Mouse (Mus musculus): ENCODE results near the gene Aox3. TPM values are rescaled to one million over a fixed set of nuclear protein-coding genes. Genes with fewer than 3 reads are reported as not detected.

Aox3 gene
- polyA plus RNA-seq, 1 experiment from 2014 or later, result 1.1 TPM

DNA sequence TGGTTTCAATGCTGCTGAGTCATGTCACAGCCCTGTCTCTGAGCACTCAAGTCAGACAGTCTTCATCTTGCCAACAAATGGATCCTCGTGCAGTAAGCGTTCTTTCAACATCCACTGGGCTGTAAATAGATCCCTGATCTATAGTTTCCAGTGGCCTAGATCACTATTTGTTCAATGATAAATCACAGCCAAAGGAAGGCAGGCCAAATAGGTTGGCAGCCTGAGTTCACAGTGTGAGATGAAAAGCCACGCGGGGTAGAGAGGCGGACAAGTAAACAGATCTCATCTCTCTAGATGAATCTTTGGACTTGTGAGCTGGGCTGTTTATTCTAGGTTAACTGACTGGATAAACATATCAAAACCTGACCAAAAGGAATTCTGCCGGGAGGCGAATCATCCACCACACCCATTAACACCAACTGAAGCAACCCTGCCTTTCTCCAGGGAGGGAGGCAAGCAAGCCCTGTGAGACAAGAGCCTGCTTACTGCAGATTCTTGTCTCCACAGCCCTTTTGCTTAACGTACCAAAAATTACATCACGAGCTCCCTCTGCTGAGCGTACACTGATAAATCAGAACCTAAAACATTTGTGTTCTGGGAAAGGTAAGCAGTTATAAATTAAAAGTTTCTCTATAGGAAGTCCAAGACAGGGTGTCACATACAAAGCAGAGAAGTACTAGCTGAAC lies 31.6 kb downstream of the Aox3 start:
- DNase-seq (ENCODE audit: low spot score), result no peak
- 75% methylated on average over 10 of the region's 10 CpGs for WGBS
- no peak overlapping the region for H3K27ac ChIP-seq (replicated peaks; ENCODE audit: low read depth, low read length)
- H3K27me3 ChIP-seq (ENCODE audit: control insufficient read depth, insufficient read depth, low read length), result no peaks in the 10 kb centered on the region
- H3K4me2 ChIP-seq (ENCODE audit: low read depth, severe bottlenecking), result no peak overlapping the region
- no peak overlapping the region for H3K4me3 ChIP-seq (ENCODE audit: low read depth, low read length)
- no peak for ATAC-seq (ENCODE audit: insufficient number of reproducible peaks, low FRiP score, low TSS enrichment, low read depth)
- no peaks in the 10 kb centered on the region for H3K36me3 ChIP-seq (ENCODE audit: control insufficient read depth, insufficient read depth, low read length)
- no peaks in the 10 kb centered on the region for H3K9me3 ChIP-seq (ENCODE audit: control insufficient read depth, low read length)
- H3K9ac ChIP-seq (ENCODE audit: low read length), result no peak overlapping the region
- no peaks in the 10 kb centered on the region for H3K4me1 ChIP-seq (ENCODE audit: control insufficient read depth, insufficient read depth, low read length)

DNA sequence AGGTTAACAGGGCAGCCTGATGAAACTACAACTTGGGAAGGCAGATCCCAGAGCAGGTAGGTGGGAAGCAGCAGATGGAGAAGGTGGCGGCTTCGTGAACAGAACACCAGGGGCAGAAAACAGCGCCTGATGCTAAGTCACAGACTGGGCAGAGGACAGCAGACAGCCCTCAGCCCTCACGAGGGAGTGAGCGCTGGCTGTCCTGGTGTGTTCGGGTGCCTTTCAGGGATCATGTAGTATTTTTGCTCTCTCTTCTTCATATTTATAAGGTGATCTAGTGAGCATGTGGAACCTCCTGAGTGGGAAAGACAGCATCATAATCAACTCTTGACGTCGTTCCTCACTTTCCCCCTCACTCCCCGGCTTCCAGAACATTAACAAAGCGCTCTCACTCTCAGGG lies 33.1 kb downstream of the Aox3 start:
- Histone ChIP-seq H3K9me3 (ENCODE audit: control insufficient read depth, low read length) (no peaks in the 10 kb centered on the region), H3K4me2 (ENCODE audit: low read depth, severe bottlenecking) (no peak overlapping the region), H3K27me3 (ENCODE audit: control insufficient read depth, insufficient read depth, low read length) (no peaks in the 10 kb centered on the region), H3K9ac (ENCODE audit: low read length) (no peak overlapping the region), H3K4me1 (ENCODE audit: control insufficient read depth, insufficient read depth, low read length) (no peaks in the 10 kb centered on the region), H3K4me3 (ENCODE audit: low read depth, low read length) (no peak overlapping the region), H3K27ac (replicated peaks; ENCODE audit: low read depth, low read length) (no peak overlapping the region), H3K36me3 (ENCODE audit: control insufficient read depth, insufficient read depth, low read length) (no peaks in the 10 kb centered on the region)
- DNase-seq (ENCODE audit: low spot score), result no peak
- WGBS, result 86% methylated on average over 10 of the region's 10 CpGs
- no peak for ATAC-seq (ENCODE audit: insufficient number of reproducible peaks, low FRiP score, low TSS enrichment, low read depth)

DNA sequence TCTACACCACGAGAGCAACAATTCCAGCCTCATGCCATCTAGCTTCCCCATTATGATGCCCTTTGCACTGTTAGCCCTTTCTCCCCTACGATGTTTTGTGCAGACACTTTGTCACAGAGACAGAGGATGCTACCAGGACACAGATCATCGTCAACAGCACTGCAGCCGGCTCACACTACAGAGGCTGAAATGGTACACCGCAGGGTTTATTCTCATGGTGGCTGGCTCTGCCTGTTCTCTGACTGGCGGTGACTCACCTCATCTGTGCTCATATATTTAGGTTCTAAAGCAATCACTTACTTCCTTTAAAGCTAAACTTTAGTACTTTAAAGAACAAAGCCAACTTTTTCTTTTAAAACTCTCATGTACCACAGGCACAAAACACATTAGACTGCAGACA lies 34.8 kb downstream of the Aox3 start:
- Histone ChIP-seq H3K9ac (ENCODE audit: low read length) (no peak overlapping the region), H3K27ac (replicated peaks; ENCODE audit: low read depth, low read length) (no peak overlapping the region), H3K9me3 (ENCODE audit: control insufficient read depth, low read length) (no peaks in the 10 kb centered on the region), H3K36me3 (ENCODE audit: control insufficient read depth, insufficient read depth, low read length) (no peaks in the 10 kb centered on the region), H3K4me2 (ENCODE audit: low read depth, severe bottlenecking) (no peak overlapping the region), H3K27me3 (ENCODE audit: control insufficient read depth, insufficient read depth, low read length) (no peaks in the 10 kb centered on the region), H3K4me1 (ENCODE audit: control insufficient read depth, insufficient read depth, low read length) (no peaks in the 10 kb centered on the region), H3K4me3 (ENCODE audit: low read depth, low read length) (no peak overlapping the region)
- DNase-seq (ENCODE audit: low spot score) (no peak), ATAC-seq (ENCODE audit: insufficient number of reproducible peaks, low FRiP score, low TSS enrichment, low read depth) (no peak)
- WGBS, result 67% methylated on average over 6 of the region's 6 CpGs

DNA sequence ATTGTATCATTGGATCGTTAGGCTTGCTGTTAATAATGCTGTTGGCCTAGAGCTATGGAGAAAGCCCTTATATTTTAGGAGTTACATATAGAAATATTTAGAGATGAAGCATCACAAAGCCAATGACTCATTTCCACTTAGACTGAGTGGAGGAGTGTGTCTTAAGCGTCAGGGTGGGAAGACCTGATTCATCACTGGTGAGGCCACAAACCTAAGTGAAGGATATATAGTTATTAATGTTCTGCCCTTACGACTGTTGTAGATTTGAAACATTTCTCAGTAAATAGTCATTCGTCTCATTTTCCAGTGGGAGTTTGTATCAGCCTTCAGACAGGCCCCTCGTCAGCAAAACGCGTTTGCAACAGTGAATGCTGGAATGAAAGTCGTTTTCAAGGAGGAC lies 39.3 kb downstream of the Aox3 start:
- H3K4me2 ChIP-seq (ENCODE audit: low read depth, severe bottlenecking), result no peak overlapping the region
- DNase-seq (ENCODE audit: low spot score), result no peak
- ATAC-seq (ENCODE audit: insufficient number of reproducible peaks, low FRiP score, low TSS enrichment, low read depth), result no peak
- H3K27me3 ChIP-seq (ENCODE audit: control insufficient read depth, insufficient read depth, low read length), result no peaks in the 10 kb centered on the region
- H3K9ac ChIP-seq (ENCODE audit: low read length), result no peak overlapping the region
- no peak overlapping the region for H3K4me3 ChIP-seq (ENCODE audit: low read depth, low read length)
- H3K36me3 ChIP-seq (ENCODE audit: control insufficient read depth, insufficient read depth, low read length), result no peaks in the 10 kb centered on the region
- H3K27ac ChIP-seq (replicated peaks; ENCODE audit: low read depth, low read length), result no peak overlapping the region
- H3K9me3 ChIP-seq (ENCODE audit: control insufficient read depth, low read length), result no peaks in the 10 kb centered on the region
- 81% methylated on average over 8 of the region's 8 CpGs for WGBS
- H3K4me1 ChIP-seq (ENCODE audit: control insufficient read depth, insufficient read depth, low read length), result no peaks in the 10 kb centered on the region

DNA sequence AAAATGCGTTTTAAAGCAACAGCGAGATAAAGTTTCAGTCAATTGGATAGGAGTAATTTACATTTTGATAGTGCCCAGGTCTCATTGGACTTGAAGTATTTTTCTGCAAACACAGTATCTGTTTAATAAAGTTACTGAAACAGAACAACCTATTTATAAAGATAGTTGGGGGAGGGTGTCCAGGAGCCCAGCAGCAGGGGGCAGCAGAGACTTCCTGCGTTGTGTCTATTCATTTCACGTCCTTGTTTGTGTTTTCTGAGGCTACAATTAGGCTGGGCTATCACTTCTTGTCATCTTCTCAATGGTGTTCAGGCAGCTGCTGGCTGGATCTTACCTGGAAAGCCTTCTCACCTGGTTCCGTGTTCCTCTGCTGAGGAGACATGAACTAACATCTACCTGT lies 43.8 kb downstream of the Aox3 start:
- Histone ChIP-seq H3K4me1 (ENCODE audit: control insufficient read depth, insufficient read depth, low read length) (no peaks in the 10 kb centered on the region), H3K4me2 (ENCODE audit: low read depth, severe bottlenecking) (no peak overlapping the region), H3K9me3 (ENCODE audit: control insufficient read depth, low read length) (no peaks in the 10 kb centered on the region), H3K27me3 (ENCODE audit: control insufficient read depth, insufficient read depth, low read length) (no peaks in the 10 kb centered on the region), H3K27ac (replicated peaks; ENCODE audit: low read depth, low read length) (no peak overlapping the region), H3K36me3 (ENCODE audit: control insufficient read depth, insufficient read depth, low read length) (no peaks in the 10 kb centered on the region), H3K4me3 (ENCODE audit: low read depth, low read length) (no peak overlapping the region), H3K9ac (ENCODE audit: low read length) (no peak overlapping the region)
- peak; percentile 64 for DNase-seq (ENCODE audit: low spot score)
- 58% methylated on average over 5 of the region's 5 CpGs for WGBS
- ATAC-seq (ENCODE audit: insufficient number of reproducible peaks, low FRiP score, low TSS enrichment, low read depth), result no peak

DNA sequence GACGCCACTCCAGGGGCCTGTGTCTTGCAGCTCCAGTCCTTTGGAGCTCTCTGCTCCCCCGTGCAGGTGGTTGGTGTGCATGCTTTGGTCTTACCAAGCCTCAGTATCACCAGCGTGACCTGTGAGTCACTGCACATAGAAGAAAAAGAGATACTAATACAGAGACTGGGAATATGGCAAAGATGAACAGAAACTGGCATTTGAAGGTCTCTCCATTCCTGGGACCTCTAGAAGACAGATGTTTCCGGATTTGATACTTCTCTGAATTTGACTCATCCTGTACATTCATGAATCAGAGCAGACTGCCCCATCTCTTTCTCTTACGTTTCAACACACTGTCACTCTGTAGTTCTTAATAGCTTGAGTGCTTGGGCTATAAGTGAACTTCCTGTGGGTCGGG lies 57.0 kb downstream of the Aox3 start:
- ATAC-seq (ENCODE audit: insufficient number of reproducible peaks, low FRiP score, low TSS enrichment, low read depth) (no peak), DNase-seq (ENCODE audit: low spot score) (no peak)
- no peaks in the 10 kb centered on the region for H3K4me1 ChIP-seq (ENCODE audit: control insufficient read depth, insufficient read depth, low read length)
- no peak overlapping the region for H3K4me3 ChIP-seq (ENCODE audit: low read depth, low read length)
- no peak overlapping the region for H3K9ac ChIP-seq (ENCODE audit: low read length)
- no peak overlapping the region for H3K4me2 ChIP-seq (ENCODE audit: low read depth, severe bottlenecking)
- H3K27ac ChIP-seq (replicated peaks; ENCODE audit: low read depth, low read length), result no peak overlapping the region
- H3K9me3 ChIP-seq (ENCODE audit: control insufficient read depth, low read length), result no peaks in the 10 kb centered on the region
- no peaks in the 10 kb centered on the region for H3K27me3 ChIP-seq (ENCODE audit: control insufficient read depth, insufficient read depth, low read length)
- WGBS, result 76% methylated on average over 6 of the region's 6 CpGs
- H3K36me3 ChIP-seq (ENCODE audit: control insufficient read depth, insufficient read depth, low read length), result no peaks in the 10 kb centered on the region

DNA sequence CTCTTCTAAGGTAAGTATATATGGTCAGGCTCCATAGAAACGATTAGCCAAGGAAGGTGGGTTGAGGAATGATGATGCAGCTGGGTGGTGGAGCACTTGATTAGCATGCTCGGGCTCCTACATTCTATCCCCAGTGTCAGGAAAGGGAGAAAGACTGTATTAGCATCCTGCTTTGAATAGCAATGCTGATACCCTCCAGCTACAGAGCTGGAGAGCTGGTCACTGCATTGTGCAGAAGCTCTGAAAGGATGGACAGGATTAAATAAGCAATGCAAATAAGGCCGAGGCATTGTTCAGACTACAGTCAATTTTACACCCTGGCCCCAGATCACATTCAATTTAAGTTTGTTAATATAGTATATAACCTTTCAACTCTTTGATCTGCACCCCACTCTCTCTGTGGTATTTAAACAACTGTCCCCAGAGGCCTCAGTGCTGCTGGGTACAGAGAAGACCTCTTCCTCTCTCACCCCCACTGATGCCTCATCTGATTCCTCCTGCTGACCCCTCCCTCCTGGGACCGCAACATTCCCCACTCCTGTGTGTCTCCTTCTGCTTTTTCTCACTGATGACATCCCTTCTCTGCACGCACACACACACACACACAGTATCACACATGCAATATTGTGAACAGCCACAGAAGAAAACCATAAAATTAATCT lies 75.7 kb downstream of the Aox3 start:
- Histone ChIP-seq H3K27ac (replicated peaks; ENCODE audit: low read depth, low read length) (no peak overlapping the region), H3K4me3 (ENCODE audit: low read depth, low read length) (no peak overlapping the region)

DNA sequence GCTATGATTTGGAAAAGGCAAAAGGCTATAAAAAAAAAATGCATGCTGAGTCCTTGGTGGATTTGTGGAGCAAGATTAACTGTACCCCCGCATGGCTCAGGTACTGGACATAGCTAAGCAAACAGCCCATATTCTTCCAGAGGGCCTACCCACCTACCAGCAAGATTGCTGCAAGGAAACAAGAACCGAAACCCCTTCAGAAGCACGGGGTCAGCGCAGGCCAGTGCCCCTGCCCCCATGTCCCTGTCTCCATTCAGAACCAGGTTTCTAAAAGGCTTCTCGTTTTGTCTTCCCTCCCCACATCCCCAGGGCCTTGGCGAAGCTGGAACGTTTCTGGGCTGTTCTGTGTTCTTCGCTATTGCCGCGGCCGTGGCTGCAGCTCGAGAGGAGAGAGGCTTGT lies 81.4 kb downstream of the Aox3 start:
- H3K27me3 ChIP-seq (ENCODE audit: control insufficient read depth, insufficient read depth, low read length), result no peaks in the 10 kb centered on the region
- no peak for ATAC-seq (ENCODE audit: insufficient number of reproducible peaks, low FRiP score, low TSS enrichment, low read depth)

More for the DNA sequence above, 75.7 kb downstream of the Aox3 start:
- DNase-seq (ENCODE audit: low spot score) (no peak), ATAC-seq (ENCODE audit: insufficient number of reproducible peaks, low FRiP score, low TSS enrichment, low read depth) (no peak)
- no peak overlapping the region for H3K9ac ChIP-seq (ENCODE audit: low read length)
- 71% methylated on average over 5 of the region's 5 CpGs for WGBS
- H3K36me3 ChIP-seq (ENCODE audit: control insufficient read depth, insufficient read depth, low read length), result no peaks in the 10 kb centered on the region
- H3K4me2 ChIP-seq (ENCODE audit: low read depth, severe bottlenecking), result no peak overlapping the region
- H3K27me3 ChIP-seq (ENCODE audit: control insufficient read depth, insufficient read depth, low read length), result no peaks in the 10 kb centered on the region
- H3K4me1 ChIP-seq (ENCODE audit: control insufficient read depth, insufficient read depth, low read length), result no peaks in the 10 kb centered on the region
- H3K9me3 ChIP-seq (ENCODE audit: control insufficient read depth, low read length), result no peaks in the 10 kb centered on the region

DNA sequence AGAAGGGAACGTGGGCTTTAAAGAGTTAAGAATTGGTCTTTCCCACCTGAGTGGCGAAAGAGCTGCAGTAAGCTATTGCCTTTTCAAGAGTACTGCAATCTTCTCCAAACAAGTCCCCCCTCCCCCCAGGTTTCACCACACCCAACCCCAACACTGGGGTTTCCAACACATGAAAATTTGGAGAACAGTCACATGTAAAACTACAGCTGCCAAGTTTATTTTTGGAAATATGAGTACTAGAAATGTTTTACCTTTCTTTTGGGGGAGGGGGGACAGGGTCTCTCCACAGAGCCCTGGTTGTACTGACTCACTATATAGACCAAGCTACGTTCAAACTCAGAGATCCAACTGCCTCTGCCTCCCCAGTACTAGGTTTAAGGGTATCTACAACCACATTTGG lies 82.1 kb downstream of the Aox3 start:
- DNase-seq (ENCODE audit: low spot score), result no peak
- 70% methylated on average over 3 of the region's 3 CpGs for WGBS
- Histone ChIP-seq H3K4me3 (ENCODE audit: low read depth, low read length) (no peak overlapping the region), H3K9me3 (ENCODE audit: control insufficient read depth, low read length) (no peaks in the 10 kb centered on the region), H3K4me1 (ENCODE audit: control insufficient read depth, insufficient read depth, low read length) (no peaks in the 10 kb centered on the region), H3K4me2 (ENCODE audit: low read depth, severe bottlenecking) (no peak overlapping the region), H3K36me3 (ENCODE audit: control insufficient read depth, insufficient read depth, low read length) (no peaks in the 10 kb centered on the region), H3K27me3 (ENCODE audit: control insufficient read depth, insufficient read depth, low read length) (no peaks in the 10 kb centered on the region), H3K9ac (ENCODE audit: low read length) (no peak overlapping the region), H3K27ac (replicated peaks; ENCODE audit: low read depth, low read length) (no peak overlapping the region)
- no peak for ATAC-seq (ENCODE audit: insufficient number of reproducible peaks, low FRiP score, low TSS enrichment, low read depth)

More for the DNA sequence above, 81.4 kb downstream of the Aox3 start:
- H3K4me2 ChIP-seq (ENCODE audit: low read depth, severe bottlenecking), result no peak overlapping the region
- H3K9ac ChIP-seq (ENCODE audit: low read length), result no peak overlapping the region
- no peaks in the 10 kb centered on the region for H3K4me1 ChIP-seq (ENCODE audit: control insufficient read depth, insufficient read depth, low read length)
- no peak overlapping the region for H3K27ac ChIP-seq (replicated peaks; ENCODE audit: low read depth, low read length)
- no peak for DNase-seq (ENCODE audit: low spot score)
- no peak overlapping the region for H3K4me3 ChIP-seq (ENCODE audit: low read depth, low read length)
- H3K36me3 ChIP-seq (ENCODE audit: control insufficient read depth, insufficient read depth, low read length), result no peaks in the 10 kb centered on the region
- no peaks in the 10 kb centered on the region for H3K9me3 ChIP-seq (ENCODE audit: control insufficient read depth, low read length)
- WGBS, result 76% methylated on average over 12 of the region's 12 CpGs
